Mouse (Mus musculus): ENCODE measurements around the gene Sf3b6.

Gene Sf3b6

DNA sequence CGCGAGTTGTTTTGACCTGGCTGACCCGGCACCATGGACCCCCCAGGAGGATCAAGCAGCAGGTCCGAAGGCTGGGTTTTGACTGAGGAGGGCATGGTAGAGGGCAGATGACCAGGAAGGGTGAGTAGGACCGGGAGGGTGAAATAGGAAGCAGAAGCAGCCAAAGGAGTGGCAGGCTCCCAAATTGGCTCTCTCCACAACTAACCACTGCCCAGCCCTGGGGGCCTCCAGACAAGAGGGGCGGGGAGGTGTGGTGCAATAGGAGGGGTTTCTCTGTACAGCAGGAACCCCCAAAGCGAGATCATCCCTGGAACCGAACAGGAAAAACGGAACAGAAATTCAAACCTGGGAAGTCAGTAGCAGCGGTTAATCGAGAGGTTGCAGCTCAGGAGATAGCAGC lies 23.4 kb downstream of the Sf3b6 start:
- no peak for DNase-seq (ENCODE audit: low read depth)

DNA sequence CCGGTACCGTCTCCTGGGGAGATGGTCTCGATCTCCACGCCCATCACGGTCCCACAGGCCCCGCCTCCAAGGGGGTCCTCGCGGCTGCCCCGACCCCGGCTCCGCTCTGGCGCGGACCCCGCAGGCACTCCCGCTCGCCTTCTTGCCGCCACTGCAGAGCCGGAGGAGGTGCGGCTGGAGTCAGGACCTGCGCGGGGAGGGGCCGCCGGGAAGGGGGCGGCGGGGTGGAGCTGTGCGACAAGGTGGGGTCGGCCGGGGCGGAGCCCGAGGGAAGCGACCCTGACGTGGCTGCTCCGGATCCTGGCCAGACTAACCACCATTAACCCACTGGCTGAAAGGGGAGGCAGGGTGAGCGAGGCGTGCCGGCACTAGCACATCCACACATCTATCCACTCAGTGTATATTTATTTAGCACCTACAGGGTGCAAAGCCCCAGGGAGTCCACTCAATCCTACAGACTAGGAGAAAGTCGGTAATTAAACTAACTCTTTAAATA lies 24.1 kb downstream of the Sf3b6 start, which contains the start of gene Fkbp1b:
Gene Fkbp1b, minus strand, starts transcription at position 200 of the 496 bp plus-strand sequence.
- no peak for DNase-seq (ENCODE audit: low read depth)

DNA sequence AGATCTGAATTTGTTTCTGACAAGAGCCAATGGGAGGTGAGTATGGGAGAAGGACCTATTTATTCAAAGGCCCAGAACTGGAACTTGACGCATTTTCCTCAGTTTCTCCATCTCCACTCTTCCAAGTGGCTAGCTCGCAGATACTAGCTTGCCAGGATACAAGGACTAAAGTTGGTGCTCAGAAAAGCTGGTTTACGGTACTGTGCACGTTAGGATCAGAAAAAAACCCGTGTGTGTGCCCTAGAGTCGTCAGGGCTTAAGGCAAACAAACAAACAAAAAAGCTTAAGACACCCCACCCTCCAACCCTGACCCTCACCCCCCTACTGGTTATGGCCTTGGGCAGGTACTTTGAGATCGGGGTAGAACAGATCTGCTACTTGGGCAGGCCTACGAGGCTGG lies 25.1 kb downstream of the Sf3b6 start:
- DNase-seq (ENCODE audit: low read depth): no peak

- peak; percentile 81 for DNase-seq (ENCODE audit: low read depth)
These were observed 25.7 kb downstream of the Sf3b6 start, which contains the start of gene Wdcp for GRCm38 (mm10) chr12:4842890-4843597. Gene Wdcp (plus strand): TSS chr12:4843303.

DNA sequence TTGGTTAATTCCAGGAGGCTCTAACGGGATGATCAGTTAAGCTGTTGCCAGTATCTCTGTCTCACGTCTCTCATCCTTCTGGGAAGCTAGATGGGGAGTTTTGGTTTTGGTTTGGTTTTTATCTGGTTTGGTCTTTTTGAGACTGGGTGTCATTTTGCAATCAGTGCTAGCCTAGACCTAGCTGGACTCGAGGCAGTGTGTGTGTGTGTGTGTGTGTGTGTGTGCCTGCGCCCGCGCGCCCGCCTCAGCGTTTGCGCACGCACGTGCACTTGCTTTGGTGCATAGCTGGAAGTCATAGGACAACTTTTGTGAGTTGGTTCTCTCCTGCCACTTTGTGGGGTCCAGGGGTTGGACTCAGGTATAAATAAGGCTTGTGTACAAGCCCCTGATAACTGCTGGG lies 26.4 kb downstream of the Sf3b6 start:
- no peak for DNase-seq (ENCODE audit: low read depth)

GRCm38 (mm10) chr12:4856160-4856559 lies 38.8 kb downstream of the Sf3b6 start:
- no peak for DNase-seq (ENCODE audit: low read depth)

GRCm38 (mm10) chr12:4856834-4857233 lies 39.5 kb downstream of the Sf3b6 start:
- DNase-seq (ENCODE audit: low read depth): no peak

GRCm38 (mm10) chr12:4859241-4859914 lies 42.0 kb downstream of the Sf3b6 start:
- no peak for DNase-seq (ENCODE audit: low read depth)

GRCm38 (mm10) chr12:4862672-4863071 lies 45.3 kb downstream of the Sf3b6 start:
- no peak for DNase-seq (ENCODE audit: low read depth)

- no peak for DNase-seq (ENCODE audit: low read depth)
These were observed 46.5 kb downstream of the Sf3b6 start for GRCm38 (mm10) chr12:4863654-4864337.

DNA sequence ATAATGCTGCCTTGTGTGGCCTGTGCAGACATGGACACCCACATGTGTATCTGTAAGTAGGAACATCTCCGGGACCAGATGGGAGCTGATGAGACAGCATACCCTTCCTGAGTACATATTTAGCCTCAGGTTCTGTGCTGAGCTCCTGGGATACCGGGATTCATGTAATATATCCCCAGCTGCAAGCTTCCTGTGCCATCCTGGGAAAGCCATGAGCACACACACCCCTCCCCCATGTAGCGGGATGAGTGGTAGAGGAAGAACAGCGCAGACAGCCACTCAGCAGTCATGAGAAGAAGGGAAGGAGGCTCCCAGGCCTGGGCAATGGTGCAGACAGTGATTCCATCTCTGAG lies 47.0 kb downstream of the Sf3b6 start:
- DNase-seq (ENCODE audit: low read depth): no peak

GRCm38 (mm10) chr12:4868924-4869323 lies 51.6 kb downstream of the Sf3b6 start:
- no peak for DNase-seq (ENCODE audit: low read depth)

DNA sequence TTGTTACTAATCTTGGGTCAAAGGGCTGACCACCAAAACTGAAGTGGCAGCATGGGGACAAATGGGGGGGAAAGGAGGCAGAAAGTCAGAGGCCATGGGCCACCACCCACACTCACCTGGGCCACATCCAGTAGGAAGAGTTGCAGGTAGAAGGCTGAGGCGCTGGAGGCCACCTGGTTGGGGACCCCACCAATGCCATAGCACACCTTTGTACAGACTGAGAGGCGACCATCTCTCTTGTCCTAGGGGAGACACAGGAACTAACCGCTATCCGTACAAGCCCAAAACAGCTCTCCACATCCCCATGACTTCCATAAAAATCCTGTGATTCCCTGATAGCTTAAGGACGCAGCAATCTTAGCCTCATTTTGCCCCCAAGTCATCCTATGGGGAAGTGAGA lies 53.9 kb downstream of the Sf3b6 start:
- DNase-seq (ENCODE audit: low read depth): no peak

GRCm38 (mm10) chr12:4872273-4872672 lies 54.9 kb downstream of the Sf3b6 start:
- DNase-seq (ENCODE audit: low read depth): no peak

GRCm38 (mm10) chr12:4872983-4873477 lies 55.7 kb downstream of the Sf3b6 start:
- DNase-seq (ENCODE audit: low read depth): no peak

DNA sequence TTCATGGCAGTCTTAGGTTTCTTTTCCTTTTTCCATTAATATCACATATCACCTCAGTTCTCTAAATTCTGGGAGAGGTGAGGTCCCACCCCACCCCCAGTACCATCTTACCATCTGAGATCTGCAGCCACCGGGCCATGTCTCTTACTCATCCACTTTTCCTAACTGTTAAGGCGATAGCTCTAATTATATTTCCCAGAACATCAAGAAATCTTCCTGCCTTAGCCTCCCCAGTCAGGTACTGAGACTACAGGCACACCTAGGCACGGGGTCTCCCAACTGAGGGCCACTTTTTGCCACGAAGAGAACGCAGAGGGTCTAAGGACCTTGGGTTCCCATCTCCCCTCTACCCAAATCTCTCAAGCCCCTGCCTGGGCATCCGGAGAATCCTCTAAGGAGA lies 56.2 kb downstream of the Sf3b6 start:
- no peak for DNase-seq (ENCODE audit: low read depth)

GRCm38 (mm10) chr12:4874161-4874927 lies 57.0 kb downstream of the Sf3b6 start, which contains the start of gene Mfsd2b:
Gene Mfsd2b (minus strand): TSS chr12:4874359.
- peak; percentile 23 for DNase-seq (ENCODE audit: low read depth)

DNA sequence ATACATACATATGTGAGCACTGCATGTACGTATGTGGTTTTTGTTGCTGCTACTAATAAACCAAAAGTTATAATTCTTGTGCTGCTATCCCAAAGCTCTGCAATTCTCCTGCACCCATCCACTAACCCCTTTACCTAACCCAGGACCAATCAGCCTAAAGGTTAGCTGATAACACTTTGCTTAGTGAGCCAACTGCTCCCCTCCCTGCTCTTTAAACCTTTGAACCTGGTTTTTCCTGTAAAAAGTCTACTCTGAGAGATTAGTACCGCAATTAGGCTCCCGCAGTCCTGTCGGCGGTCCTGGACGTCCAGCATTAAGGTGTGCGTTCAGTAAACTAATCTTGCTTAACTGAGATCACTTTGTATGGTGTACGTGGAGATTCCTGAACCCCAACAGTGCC lies 58.3 kb downstream of the Sf3b6 start:
- no peak for DNase-seq (ENCODE audit: low read depth)

Measured in fibroblast of lung, adult 2 months (primary cell).